Mouse (Mus musculus): ENCODE data around the gene Disp3.

The Disp3 gene

GRCm38 (mm10) chr4:148291080-148291479 lies 3.3 kb upstream of the Disp3 start:
- no peak for DNase-seq (ENCODE audit: low read depth, low spot score)

- peak; percentile 85 for DNase-seq (ENCODE audit: low read depth, low spot score)
Observed at GRCm38 (mm10) chr4:148288055-148288549, 337 bp upstream of the Disp3 start.

GRCm38 (mm10) chr4:148287041-148287440 lies 724 bp downstream of the Disp3 start:
- DNase-seq (ENCODE audit: low read depth, low spot score): no peak

- peak; percentile 67 for DNase-seq (ENCODE audit: low read depth, low spot score)
Observed at GRCm38 (mm10) chr4:148286226-148287031, 1.3 kb downstream of the Disp3 start.

GRCm38 (mm10) chr4:148284219-148284618 lies 3.5 kb downstream of the Disp3 start:
- DNase-seq (ENCODE audit: low read depth, low spot score): no peak

GRCm38 (mm10) chr4:148276816-148277491 lies 10.8 kb downstream of the Disp3 start:
- no peak for DNase-seq (ENCODE audit: low read depth, low spot score)

- no peak for DNase-seq (ENCODE audit: low read depth, low spot score)
Observed at GRCm38 (mm10) chr4:148274671-148275070, 13.1 kb downstream of the Disp3 start.

- no peak for DNase-seq (ENCODE audit: low read depth, low spot score)
Observed at GRCm38 (mm10) chr4:148273229-148273628, 14.5 kb downstream of the Disp3 start.

GRCm38 (mm10) chr4:148271656-148272055 lies 16.1 kb downstream of the Disp3 start:
- no peak for DNase-seq (ENCODE audit: low read depth, low spot score)

GRCm38 (mm10) chr4:148266973-148267507 lies 20.7 kb downstream of the Disp3 start:
- no peak for DNase-seq (ENCODE audit: low read depth, low spot score)

- DNase-seq (ENCODE audit: low read depth, low spot score): no peak
Observed at GRCm38 (mm10) chr4:148259941-148260340, 27.8 kb downstream of the Disp3 start.

- no peak for DNase-seq (ENCODE audit: low read depth, low spot score)
Observed at GRCm38 (mm10) chr4:148249341-148249740, 38.4 kb downstream of the Disp3 start.

- DNase-seq (ENCODE audit: low read depth, low spot score): no peak
Observed at GRCm38 (mm10) chr4:148240387-148240786, 47.4 kb downstream of the Disp3 start.

GRCm38 (mm10) chr4:148239474-148240130 lies 48.2 kb downstream of the Disp3 start:
- DNase-seq (ENCODE audit: low read depth, low spot score): no peak

- no peak for DNase-seq (ENCODE audit: low read depth, low spot score)
Observed at GRCm38 (mm10) chr4:148238919-148239318, 48.8 kb downstream of the Disp3 start.

- DNase-seq (ENCODE audit: low read depth, low spot score): no peak
Observed at GRCm38 (mm10) chr4:148238218-148238617, 49.5 kb downstream of the Disp3 start.

GRCm38 (mm10) chr4:148236664-148237063 lies 51.1 kb downstream of the Disp3 start:
- DNase-seq (ENCODE audit: low read depth, low spot score): no peak

GRCm38 (mm10) chr4:148233061-148233460 lies 54.7 kb downstream of the Disp3 start:
- DNase-seq (ENCODE audit: low read depth, low spot score): no peak

- no peak for DNase-seq (ENCODE audit: low read depth, low spot score)
Observed at GRCm38 (mm10) chr4:148232615-148233014, 55.1 kb downstream of the Disp3 start.

GRCm38 (mm10) chr4:148232124-148232523 lies 55.6 kb downstream of the Disp3 start:
- no peak for DNase-seq (ENCODE audit: low read depth, low spot score)

GRCm38 (mm10) chr4:148229646-148230045 lies 58.1 kb downstream of the Disp3 start:
- DNase-seq (ENCODE audit: low read depth, low spot score): peak; percentile 48

GRCm38 (mm10) chr4:148222983-148223382 lies 64.8 kb downstream of the Disp3 start:
- DNase-seq (ENCODE audit: low read depth, low spot score): no peak

All from embryo, embryonic 11.5 days (tissue).